Mouse (Mus musculus): Measurements from ENCODE around the gene Zfand2a. TPM values are rescaled to one million over a fixed set of nuclear protein-coding genes. Genes with fewer than 3 reads are reported as not detected.

Zfand2a gene
- polyA plus RNA-seq, 1 experiment from 2014 or later = 8.9 TPM

DNA sequence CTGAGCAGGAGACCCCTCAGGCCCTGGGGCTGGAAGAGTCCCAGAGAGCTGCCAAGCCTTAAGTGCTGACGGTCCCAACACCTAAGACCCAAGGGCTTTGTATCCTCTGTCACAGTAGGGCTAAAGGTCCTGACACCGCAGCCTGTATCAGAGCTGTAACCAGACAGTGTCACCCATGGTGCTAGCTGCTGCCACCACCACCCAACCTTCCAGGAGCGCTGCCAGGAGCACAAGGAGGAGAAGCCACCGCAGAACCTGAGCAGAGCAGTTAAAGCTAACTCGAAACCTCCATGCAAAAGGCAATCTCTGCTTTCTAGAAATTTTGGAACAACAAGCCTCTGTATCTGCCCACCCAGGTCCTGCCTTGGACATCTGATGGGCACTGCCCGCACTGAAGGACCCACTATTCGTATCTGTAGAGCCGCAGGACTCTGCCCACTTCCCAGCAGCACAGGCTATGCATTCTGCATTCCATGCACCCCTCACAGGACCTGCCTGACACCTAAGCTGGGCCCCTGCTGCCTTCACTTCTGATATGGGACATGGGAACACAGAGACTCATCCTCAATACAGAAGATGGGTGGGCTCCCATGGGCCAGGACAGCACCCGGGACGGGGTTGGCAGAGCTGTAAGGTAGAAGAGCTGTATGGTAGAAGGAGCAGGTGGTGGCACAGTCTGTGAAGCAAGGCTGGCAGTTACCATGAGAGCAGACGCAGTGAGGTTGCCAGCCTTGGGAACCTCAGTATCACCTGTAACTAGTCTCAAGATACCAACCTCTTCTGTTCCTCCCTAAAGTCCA lies 43.2 kb downstream of the Zfand2a start:
- Histone ChIP-seq H3K27me3 (no peaks in the 10 kb centered on the region), H3K4me3 (no peak overlapping the region), H3K36me3 (ENCODE audit: poor library complexity, severe bottlenecking) (no peaks in the 10 kb centered on the region), H3K9me3 (replicated peaks) (no peaks in the 10 kb centered on the region), H3K4me2 (no peak overlapping the region), H3K9ac (no peak overlapping the region), H3K4me1 (peaks cover 15% of the 10 kb centered on the region), H3K27ac (no peak overlapping the region)
- WGBS = 92% methylated on average over 11 of the region's 11 CpGs
- no peak for ATAC-seq

DNA sequence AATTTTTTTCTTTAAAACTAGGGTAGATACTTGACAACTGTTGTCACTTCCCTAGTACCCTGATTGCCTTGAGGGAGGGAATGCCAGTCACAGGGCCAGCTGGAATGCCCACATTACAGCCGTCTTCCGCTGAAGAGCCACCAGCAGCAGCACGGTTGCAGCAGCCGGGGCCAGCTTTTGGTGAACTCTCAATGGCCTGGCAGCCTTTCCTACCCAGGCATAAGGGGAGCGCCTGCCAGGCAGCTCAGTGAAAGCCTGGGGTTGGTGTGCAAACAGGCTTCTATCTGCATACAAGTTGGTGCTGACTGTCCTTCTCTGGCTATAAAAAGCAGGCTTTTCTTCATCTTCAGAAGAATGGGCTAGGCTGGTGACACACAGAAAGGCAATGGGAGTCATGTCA lies 43.9 kb downstream of the Zfand2a start:
- Histone ChIP-seq H3K4me3 (no peak overlapping the region), H3K9me3 (replicated peaks) (no peaks in the 10 kb centered on the region), H3K36me3 (ENCODE audit: poor library complexity, severe bottlenecking) (no peaks in the 10 kb centered on the region), H3K27ac (no peak overlapping the region), H3K9ac (no peak overlapping the region), H3K27me3 (no peaks in the 10 kb centered on the region), H3K4me1 (peaks cover 22% of the 10 kb centered on the region), H3K4me2 (no peak overlapping the region)
- WGBS = 81% methylated on average over 5 of the region's 5 CpGs
- ATAC-seq = no peak

DNA sequence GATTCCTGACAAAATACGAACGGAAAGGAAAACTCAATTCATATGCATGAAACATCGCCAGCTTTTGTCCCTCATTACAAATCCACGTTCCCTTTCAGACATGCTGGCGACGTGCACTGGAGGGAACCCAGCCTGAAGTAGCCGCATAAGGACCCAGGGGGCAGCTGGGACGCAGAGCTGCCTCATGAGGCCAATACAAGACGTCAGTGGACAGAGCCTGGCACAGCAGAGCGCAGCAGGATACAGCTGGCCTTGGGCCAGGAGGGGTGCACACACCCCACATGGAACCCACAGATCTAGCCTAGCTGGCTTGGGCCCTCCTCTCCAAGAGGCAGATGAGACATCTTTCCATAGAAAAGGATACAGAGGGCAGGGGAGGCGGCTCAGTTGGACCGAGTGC lies 45.9 kb downstream of the Zfand2a start:
- Histone ChIP-seq H3K9ac (no peak overlapping the region), H3K36me3 (ENCODE audit: poor library complexity, severe bottlenecking) (no peaks in the 10 kb centered on the region)
- WGBS = 59% methylated on average over 12 of the region's 12 CpGs

DNA sequence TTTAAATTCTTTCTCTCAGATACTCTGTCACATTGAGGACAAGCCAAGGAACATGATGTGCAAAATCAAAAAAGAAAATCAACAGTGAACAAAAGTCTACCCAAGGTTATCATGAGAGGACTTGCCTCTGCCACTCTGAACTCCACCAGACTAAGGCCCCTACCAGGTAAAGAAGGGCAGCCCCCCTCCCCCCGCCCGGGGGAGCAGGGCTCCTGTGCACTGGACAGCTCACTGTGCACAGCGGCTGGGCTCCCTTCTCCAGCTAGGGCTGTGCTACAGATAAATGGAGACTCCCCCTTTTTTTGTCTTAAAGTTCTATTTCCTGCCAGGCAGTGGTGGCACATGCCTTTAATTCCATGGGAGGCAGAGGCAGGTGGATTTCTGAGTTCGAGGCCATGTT lies 46.6 kb downstream of the Zfand2a start:
- 89% methylated on average over 4 of the region's 4 CpGs for WGBS
- H3K9ac ChIP-seq = no peak overlapping the region
- H3K4me3 ChIP-seq = no peak overlapping the region
- no peak overlapping the region for H3K4me2 ChIP-seq
- no peaks in the 10 kb centered on the region for H3K27me3 ChIP-seq
- no peaks in the 10 kb centered on the region for H3K9me3 ChIP-seq (replicated peaks)
- H3K36me3 ChIP-seq (ENCODE audit: poor library complexity, severe bottlenecking) = no peaks in the 10 kb centered on the region
- H3K27ac ChIP-seq = no peak overlapping the region
- H3K4me1 ChIP-seq = peaks cover 45% of the 10 kb centered on the region
- ATAC-seq = no peak

More for the DNA sequence above, 45.9 kb downstream of the Zfand2a start:
- Histone ChIP-seq H3K27ac (no peak overlapping the region), H3K4me3 (no peak overlapping the region), H3K4me2 (no peak overlapping the region), H3K9me3 (replicated peaks) (no peaks in the 10 kb centered on the region), H3K4me1 (peaks cover 40% of the 10 kb centered on the region), H3K27me3 (no peaks in the 10 kb centered on the region)
- ATAC-seq = no peak

DNA sequence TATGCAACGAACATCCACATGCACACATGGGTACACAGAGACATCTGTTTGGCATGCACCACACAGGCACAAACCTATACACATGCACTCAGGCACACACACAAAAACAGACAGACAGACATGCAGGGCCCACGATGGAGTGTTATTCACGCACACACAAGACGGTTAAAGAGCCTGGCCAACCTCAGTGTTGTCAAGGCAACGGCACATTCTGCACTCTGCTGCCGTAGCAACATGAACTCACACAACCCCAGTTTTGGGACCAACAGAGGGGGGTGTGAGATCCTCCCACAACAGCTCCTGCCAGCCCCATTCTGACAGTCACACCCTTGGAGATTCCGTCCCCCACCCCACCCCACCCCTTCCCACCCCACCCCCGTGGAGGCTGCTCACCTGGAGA lies 49.4 kb downstream of the Zfand2a start:
- Histone ChIP-seq H3K4me2 (peak overlapping the region; percentile 27; the same call in 1 of the 2 replicates), H3K9ac (peak overlapping the region; percentile 13; the same call in 1 of the 2 replicates), H3K4me1 (peaks cover 67% of the 10 kb centered on the region), H3K4me3 (no peak overlapping the region), H3K27ac (peak overlapping the region; percentile 63), H3K36me3 (ENCODE audit: poor library complexity, severe bottlenecking) (no peaks in the 10 kb centered on the region), H3K27me3 (no peaks in the 10 kb centered on the region), H3K9me3 (replicated peaks) (no peaks in the 10 kb centered on the region)
- 10% methylated on average over 8 of the region's 8 CpGs for WGBS
- ATAC-seq = peak; percentile 55

DNA sequence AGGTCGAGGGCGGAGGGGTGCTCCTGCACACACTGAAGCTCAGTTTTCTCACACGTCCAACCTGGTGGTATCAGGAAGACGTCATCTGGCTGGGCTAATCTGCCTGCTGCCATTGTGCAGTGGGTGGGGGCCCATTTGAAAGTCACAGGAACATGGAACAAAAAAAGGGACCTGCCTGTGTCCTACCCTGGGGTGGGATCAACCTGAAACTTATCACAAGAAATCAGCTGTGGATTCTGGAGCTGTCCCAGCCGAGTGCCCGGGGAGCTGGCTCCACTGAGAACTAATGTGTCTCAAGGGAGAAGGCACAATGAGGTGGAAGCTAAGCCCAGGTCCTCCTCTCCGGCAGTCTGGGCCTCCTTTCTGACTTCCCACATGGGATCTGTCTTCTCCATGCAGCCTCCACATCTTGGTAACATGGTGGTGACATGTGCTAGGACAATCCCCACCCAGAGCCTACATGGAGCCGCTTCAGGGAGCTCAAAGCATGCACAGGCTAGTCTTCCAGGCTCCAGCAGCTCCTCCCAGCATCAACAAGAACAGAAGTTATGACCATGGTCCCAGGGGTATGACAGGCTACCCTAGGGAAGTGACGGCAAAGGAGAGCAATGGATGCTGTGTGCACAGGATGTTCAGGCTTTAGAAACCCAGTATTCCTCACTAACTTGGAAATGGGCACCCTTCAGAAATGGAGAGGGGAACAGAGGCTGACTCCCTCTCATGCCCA lies 50.3 kb downstream of the Zfand2a start:
- Histone ChIP-seq H3K4me1 (peaks cover 76% of the 10 kb centered on the region), H3K27me3 (no peaks in the 10 kb centered on the region), H3K4me3 (no peak overlapping the region), H3K9ac (0 out of 2 replicates have a peak overlapping the region, but pooled peaks have one; percentile 18), H3K27ac (peak overlapping the region; percentile 63), H3K4me2 (no peak overlapping the region), H3K9me3 (replicated peaks) (no peaks in the 10 kb centered on the region), H3K36me3 (ENCODE audit: poor library complexity, severe bottlenecking) (no peaks in the 10 kb centered on the region)
- 77% methylated on average over 9 of the region's 9 CpGs for WGBS
- ATAC-seq = no peak

DNA sequence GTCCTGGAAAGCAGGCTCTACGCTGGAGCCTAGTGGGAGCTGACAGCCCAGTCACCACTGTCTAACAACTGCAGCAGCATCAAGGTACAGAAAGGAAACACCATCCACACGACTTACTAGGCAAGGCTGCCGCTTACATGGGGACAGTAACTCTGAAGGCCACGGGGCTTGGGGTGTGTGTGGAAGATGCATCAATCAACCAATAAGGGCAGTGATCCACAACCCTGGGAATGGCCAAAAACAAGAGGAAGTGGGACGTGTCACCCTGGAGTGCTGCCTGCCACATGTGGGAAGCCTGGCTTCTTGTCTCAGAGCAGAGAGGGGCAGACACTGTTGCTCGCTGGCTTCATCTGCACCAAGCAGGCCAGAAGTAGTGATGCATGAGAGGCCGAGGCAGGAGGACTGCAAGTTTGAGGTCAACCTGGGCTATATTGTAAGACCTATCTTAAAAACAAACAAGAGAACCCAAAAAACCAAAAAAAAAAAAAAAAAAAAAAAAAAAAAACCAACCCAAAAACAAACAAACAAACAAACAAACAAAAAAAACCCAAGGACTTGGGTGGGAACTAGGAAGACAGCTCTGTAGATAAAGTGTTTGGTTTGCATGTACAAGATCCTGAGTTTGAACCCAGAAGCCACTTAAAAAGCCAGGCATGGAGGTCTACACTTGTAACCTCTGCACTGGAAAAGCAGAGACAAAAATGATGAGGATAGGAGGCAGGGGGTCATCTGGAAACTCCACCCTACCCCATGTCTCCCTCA lies 51.4 kb downstream of the Zfand2a start:
- Histone ChIP-seq H3K27ac (peak overlapping the region; percentile 60; the same call in 1 of the 2 replicates), H3K4me3 (no peak overlapping the region), H3K4me1 (peaks cover 77% of the 10 kb centered on the region), H3K9me3 (replicated peaks) (no peaks in the 10 kb centered on the region), H3K4me2 (no peak overlapping the region), H3K9ac (no peak overlapping the region; the same call in 1 of the 2 replicates), H3K36me3 (ENCODE audit: poor library complexity, severe bottlenecking) (no peaks in the 10 kb centered on the region), H3K27me3 (no peaks in the 10 kb centered on the region)
- WGBS = 38% methylated on average over 7 of the region's 7 CpGs
- ATAC-seq = no peak

DNA sequence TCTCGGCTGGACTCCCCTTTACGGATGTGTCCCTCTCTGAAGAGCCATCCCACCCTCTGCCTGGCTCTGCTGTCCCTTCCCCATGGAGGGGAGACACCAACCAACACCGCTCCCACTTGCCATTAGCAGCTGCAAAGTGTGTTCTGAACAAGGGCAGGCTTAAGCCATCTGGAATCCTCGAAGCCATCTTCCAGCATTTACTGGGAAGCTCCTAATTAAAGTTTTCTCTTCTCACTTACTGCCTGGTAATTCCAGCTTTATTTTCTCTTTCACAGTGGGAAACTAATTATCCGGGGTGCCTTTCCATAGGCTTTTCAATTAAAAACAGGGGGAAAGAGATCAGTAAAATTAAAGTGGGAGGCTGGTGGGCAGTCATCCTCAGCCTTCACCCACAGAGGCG lies 52.0 kb downstream of the Zfand2a start:
- H3K27me3 ChIP-seq = no peaks in the 10 kb centered on the region
- WGBS = 11% methylated on average over 6 of the region's 6 CpGs
- no peak for ATAC-seq
- H3K4me2 ChIP-seq = no peak overlapping the region
- no peaks in the 10 kb centered on the region; the same call in 1 of the 2 replicates for H3K36me3 ChIP-seq (ENCODE audit: poor library complexity, severe bottlenecking)
- peaks cover 79% of the 10 kb centered on the region for H3K4me1 ChIP-seq
- H3K27ac ChIP-seq = peak overlapping the region; percentile 60; the same call in 1 of the 2 replicates
- H3K9me3 ChIP-seq (replicated peaks) = no peaks in the 10 kb centered on the region
- H3K4me3 ChIP-seq = no peak overlapping the region
- H3K9ac ChIP-seq = peak overlapping the region; percentile 48

DNA sequence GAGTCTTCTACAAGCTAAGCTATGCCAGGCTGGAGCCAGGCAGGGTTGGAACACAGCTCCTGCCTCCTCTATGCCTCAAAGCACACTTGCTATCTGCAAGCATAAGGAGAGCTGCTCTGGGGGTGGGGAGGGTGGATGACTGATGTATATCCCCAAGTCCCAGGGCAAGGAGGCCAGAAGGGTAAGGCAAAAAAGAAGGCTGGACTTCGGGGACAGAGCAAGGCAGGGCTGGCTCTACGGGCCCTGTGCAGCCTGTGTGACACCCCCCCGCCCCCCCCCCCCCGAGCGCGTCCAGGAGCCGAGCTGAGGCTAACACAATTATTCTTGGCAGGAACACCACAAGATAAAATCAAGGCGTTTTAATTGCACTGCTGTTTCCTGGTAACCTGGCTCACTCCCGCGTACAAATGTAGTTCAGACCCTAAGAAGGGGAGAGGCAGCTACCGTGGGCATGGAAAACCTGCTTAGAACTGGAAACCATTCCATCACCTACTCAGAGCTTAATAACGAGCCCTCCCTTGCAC lies 54.5 kb downstream of the Zfand2a start:
- Histone ChIP-seq H3K27ac (peak overlapping the region; percentile 60), H3K4me2 (no peak overlapping the region), H3K27me3 (no peaks in the 10 kb centered on the region), H3K9ac (peak overlapping the region; percentile 28; the same call in 1 of the 2 replicates), H3K9me3 (replicated peaks) (no peaks in the 10 kb centered on the region), H3K4me1 (peaks cover 66% of the 10 kb centered on the region), H3K4me3 (no peak overlapping the region), H3K36me3 (ENCODE audit: poor library complexity, severe bottlenecking) (peaks cover 14% of the 10 kb centered on the region; the same call in 1 of the 2 replicates)
- 0 out of 2 replicates have a peak, but pooled peaks have one; percentile 31 for ATAC-seq
- 26% methylated on average over 12 of the region's 12 CpGs for WGBS

DNA sequence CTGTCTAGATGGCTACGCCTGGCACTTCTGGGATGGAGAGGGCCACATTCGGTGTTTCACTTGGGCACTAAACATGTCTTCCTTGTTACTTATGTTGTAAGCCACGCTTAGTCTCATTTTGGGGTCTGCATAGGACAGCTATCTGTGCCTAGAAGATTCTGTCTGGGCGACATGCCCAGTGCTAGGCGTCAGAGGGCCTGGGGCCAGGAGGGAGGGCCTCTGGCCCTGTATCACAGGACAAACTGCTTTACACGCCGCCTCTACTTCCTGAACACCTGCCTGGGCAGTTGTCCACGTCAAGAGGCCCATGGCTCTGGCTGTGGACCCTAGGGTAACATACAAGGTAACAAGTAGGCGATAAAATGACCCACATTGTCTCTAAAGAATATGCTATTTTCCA lies 56.4 kb downstream of the Zfand2a start:
- Histone ChIP-seq H3K9me3 (replicated peaks) (no peaks in the 10 kb centered on the region), H3K4me2 (no peak overlapping the region), H3K36me3 (ENCODE audit: poor library complexity, severe bottlenecking) (peaks cover 14% of the 10 kb centered on the region; the same call in 1 of the 2 replicates), H3K27me3 (no peaks in the 10 kb centered on the region), H3K4me3 (no peak overlapping the region), H3K9ac (no peak overlapping the region), H3K27ac (no peak overlapping the region), H3K4me1 (peaks cover 64% of the 10 kb centered on the region)
- 73% methylated on average over 9 of the region's 9 CpGs for whole genome bisulfite sequencing
- no peak for ATAC-seq

DNA sequence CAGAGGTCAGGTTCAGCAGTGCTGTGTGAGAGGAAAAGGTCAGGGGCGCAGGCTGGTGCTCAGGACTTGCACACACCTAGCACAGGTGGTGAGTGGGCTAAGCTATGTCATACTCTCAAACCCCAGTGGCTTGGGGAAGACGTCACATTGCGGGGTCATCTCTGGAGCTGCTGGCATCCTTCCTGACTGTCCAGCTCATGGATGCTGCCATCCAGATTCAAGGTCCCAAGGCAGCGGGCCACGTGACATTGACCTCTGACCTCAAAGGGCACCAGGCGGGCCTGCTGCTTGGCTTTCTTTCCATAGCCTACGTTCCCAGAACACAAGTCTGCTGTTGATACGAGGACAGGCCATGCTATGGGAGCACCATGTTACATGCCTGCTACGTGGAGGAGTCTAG lies 57.3 kb downstream of the Zfand2a start:
- Histone ChIP-seq H3K27ac (no peak overlapping the region), H3K4me2 (no peak overlapping the region), H3K4me3 (no peak overlapping the region), H3K9ac (no peak overlapping the region), H3K27me3 (no peaks in the 10 kb centered on the region), H3K9me3 (replicated peaks) (no peaks in the 10 kb centered on the region), H3K36me3 (ENCODE audit: poor library complexity, severe bottlenecking) (peaks cover 14% of the 10 kb centered on the region; the same call in 1 of the 2 replicates), H3K4me1 (peaks cover 64% of the 10 kb centered on the region)
- WGBS = 91% methylated on average over 9 of the region's 9 CpGs
- no peak for ATAC-seq

All from forebrain, embryonic 13.5 days (tissue).